Mouse (Mus musculus): ENCODE measurements around the gene Slc15a1.

Gene Slc15a1

GRCm38 (mm10) chr14:121492328-121492727, 12.7 kb downstream of the Slc15a1 start:
- no peak for DNase-seq (ENCODE audit: low spot score in 2 of 2)

- no peak for DNase-seq (ENCODE audit: low spot score in 2 of 2)
Observed at GRCm38 (mm10) chr14:121485722-121486121, 19.3 kb downstream of the Slc15a1 start.

DNA sequence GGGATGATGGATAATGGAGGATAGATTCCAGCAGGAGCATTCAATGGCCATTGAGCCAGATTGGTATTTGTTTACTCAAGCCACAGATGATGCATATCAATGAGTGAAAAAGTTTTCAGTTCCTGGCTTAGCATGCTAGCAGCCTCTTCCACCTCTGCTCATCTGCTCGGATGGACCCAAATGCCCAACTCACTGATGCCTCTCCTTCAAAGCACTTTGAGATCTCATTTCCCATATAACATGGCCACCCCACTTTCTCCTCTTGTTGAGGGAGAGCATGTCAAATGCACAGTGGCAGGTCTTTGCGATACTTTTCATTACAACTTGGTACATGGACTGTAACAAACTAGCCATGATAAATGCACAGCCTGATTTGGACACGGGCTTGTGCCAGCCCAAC, 20.6 kb downstream of the Slc15a1 start:
- no peak for DNase-seq (ENCODE audit: low spot score in 2 of 2)

DNA sequence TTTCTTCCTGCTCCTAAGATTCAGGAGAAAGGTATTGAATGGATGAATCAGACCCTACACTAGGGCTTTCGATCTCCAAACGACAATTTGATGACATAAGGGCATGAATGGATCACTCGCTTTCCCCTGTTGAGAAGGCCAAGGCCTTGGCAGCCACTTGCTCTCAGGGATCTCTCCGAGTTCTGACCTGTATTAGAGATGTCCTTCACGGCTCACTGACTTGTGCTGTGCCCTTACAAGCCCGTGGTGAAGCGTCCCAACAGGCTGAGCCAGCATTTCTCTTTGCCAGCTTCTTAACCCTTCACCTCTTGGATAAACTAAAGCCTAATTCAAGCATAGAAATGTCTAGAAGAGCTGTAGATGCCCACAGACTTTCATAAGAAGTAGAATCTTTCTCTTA, 22.9 kb downstream of the Slc15a1 start:
- no peak for DNase-seq (ENCODE audit: low spot score in 2 of 2)

- DNase-seq (ENCODE audit: low spot score in 2 of 2): no peak
Observed at GRCm38 (mm10) chr14:121481591-121481990, 23.5 kb downstream of the Slc15a1 start.

GRCm38 (mm10) chr14:121479096-121479495, 26.0 kb downstream of the Slc15a1 start:
- DNase-seq (ENCODE audit: low spot score in 2 of 2): no peak

GRCm38 (mm10) chr14:121477925-121478693, 26.9 kb downstream of the Slc15a1 start:
- DNase-seq (ENCODE audit: low spot score in 2 of 2): no peak

- no peak for DNase-seq (ENCODE audit: low spot score in 2 of 2)
Observed at GRCm38 (mm10) chr14:121473869-121474268, 31.2 kb downstream of the Slc15a1 start.

GRCm38 (mm10) chr14:121471545-121472121, 33.4 kb downstream of the Slc15a1 start:
- no peak for DNase-seq (ENCODE audit: low spot score in 2 of 2)

GRCm38 (mm10) chr14:121469601-121470000, 35.5 kb downstream of the Slc15a1 start:
- DNase-seq (ENCODE audit: low spot score in 2 of 2): no peak

GRCm38 (mm10) chr14:121467646-121468045, 37.4 kb downstream of the Slc15a1 start:
- DNase-seq (ENCODE audit: low spot score in 2 of 2): no peak

DNA sequence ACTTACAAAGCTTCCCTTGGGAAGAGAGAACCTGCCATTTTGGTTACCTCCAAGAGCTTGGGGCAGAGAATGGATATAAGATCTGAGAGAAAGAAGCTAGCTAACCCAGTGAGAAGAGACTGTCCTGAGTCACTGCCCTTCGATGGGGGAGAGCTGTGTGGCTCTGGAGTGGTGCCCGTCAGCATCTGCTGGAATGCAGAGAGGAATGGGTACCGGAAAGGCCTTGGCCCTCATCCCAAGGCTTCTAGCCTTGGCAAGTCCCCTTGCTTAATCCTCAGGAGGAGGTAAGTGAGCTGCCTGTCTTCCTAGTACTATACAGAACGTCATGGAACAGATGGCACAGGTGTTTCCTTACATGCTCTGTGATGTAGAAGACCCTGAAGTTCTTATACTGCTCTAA, 38.6 kb downstream of the Slc15a1 start:
- no peak for DNase-seq (ENCODE audit: low spot score in 2 of 2)

- DNase-seq (ENCODE audit: low spot score in 2 of 2): no peak
Observed at GRCm38 (mm10) chr14:121464318-121464717, 40.7 kb downstream of the Slc15a1 start.

GRCm38 (mm10) chr14:121462756-121463155, 42.3 kb downstream of the Slc15a1 start:
- DNase-seq (ENCODE audit: low spot score in 2 of 2): no peak

- DNase-seq (ENCODE audit: low spot score in 2 of 2): no peak
Observed at GRCm38 (mm10) chr14:121460966-121461365, 44.1 kb downstream of the Slc15a1 start.

DNA sequence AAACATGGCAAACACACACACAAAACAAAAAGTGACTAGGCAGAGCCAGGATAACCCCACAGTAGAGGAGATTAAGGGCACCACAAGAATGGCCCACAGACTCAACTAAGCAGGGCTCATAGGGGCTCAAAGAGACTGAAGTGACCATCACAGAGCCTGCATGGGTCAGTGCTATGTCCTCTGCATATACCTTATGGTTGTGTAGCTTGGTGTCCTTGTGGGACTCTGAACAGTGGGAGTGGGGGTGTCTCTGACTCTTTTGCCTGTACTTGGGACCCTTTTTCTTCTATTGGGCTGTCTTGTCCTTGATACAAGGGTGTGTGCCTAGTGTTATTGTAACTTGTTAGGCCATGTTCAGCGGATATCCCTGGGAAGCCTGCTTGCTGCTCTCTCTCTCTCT, 46.5 kb downstream of the Slc15a1 start:
- DNase-seq (ENCODE audit: low spot score in 2 of 2): no peak

- DNase-seq (ENCODE audit: low spot score in 2 of 2): no peak
Observed at GRCm38 (mm10) chr14:121457536-121457935, 47.5 kb downstream of the Slc15a1 start.

GRCm38 (mm10) chr14:121456416-121457285, 48.4 kb downstream of the Slc15a1 start:
- DNase-seq (ENCODE audit: low spot score in 2 of 2): no peak

- no peak for DNase-seq (ENCODE audit: low spot score in 2 of 2)
Observed at GRCm38 (mm10) chr14:121455976-121456375, 49.1 kb downstream of the Slc15a1 start.

GRCm38 (mm10) chr14:121455527-121455926, 49.5 kb downstream of the Slc15a1 start:
- DNase-seq (ENCODE audit: low spot score in 2 of 2): peak in 1 of 2 experiments; percentile 51

DNA sequence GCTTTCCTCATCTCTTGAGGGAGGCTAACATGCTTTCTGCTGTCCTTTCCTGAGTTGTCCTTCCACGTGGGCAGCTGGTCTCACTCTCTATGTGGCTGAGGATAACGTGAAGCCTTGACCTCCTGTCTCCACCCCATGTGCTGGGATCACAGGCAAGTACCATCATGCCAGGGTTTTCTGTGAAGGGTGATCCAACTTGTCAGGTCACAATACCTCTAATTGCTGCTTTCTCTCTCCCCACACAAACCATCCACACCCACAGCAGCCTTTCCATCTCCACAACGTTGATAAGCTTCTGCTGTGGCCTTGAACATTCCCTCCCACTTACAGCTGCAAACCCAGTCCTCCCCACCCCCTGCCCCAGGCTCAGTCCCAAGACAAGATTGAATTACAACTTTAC, 51.9 kb downstream of the Slc15a1 start:
- no peak for DNase-seq (ENCODE audit: low spot score in 2 of 2)

- DNase-seq (ENCODE audit: low spot score in 2 of 2): no peak
Observed at GRCm38 (mm10) chr14:121452227-121452626, 52.8 kb downstream of the Slc15a1 start.
